Mouse (Mus musculus) embryonic facial prominence, embryonic 10.5 days (tissue): Measurements from ENCODE around the gene Dnajc2. TPM values are rescaled to one million over a fixed set of nuclear protein-coding genes. Genes with fewer than 3 reads are reported as not detected.

ENCODE experiments used
- DNase-seq: peaks from one replicate; pipeline ENCODE4 v3.0.0-alpha.2; 2017; ENCODE audit warnings: low spot score
- H3K27ac ChIP-seq: fragments of 300-500 bp; sonication (generic); replicated peaks from 2 replicates; pipeline ENCODE4 v1.5.1; 2016; ENCODE audit warnings: mild to moderate bottlenecking
- H3K27me3 ChIP-seq: fragments of 300-500 bp; sonication (generic); replicated peaks from 2 replicates; pipeline ENCODE4 v1.6.1; 2016; ENCODE audit warnings: low read depth, mild to moderate bottlenecking; ENCODE audit not compliant: poor library complexity, severe bottlenecking
- H3K36me3 ChIP-seq: fragments of 300-500 bp; sonication (generic); replicated peaks from 2 replicates; pipeline ENCODE4 v1.6.1; 2016; ENCODE audit warnings: mild to moderate bottlenecking, moderate library complexity
- H3K4me1 ChIP-seq: fragments of 300-500 bp; sonication (generic); 2 replicates; pipeline ENCODE4 v1.6.1; 2016
- H3K4me3 ChIP-seq: fragments of 300-500 bp; sonication (generic); 2 replicates; pipeline ENCODE4 v1.5.1; 2016; ENCODE audit warnings: mild to moderate bottlenecking, moderate library complexity
- H3K9me3 ChIP-seq: fragments of 300-500 bp; sonication (generic); 2 replicates; pipeline ENCODE4 v1.6.1; 2016; ENCODE audit warnings: mild to moderate bottlenecking
- WGBS: fragments of 180-500 bp; shearing (Covaris S2); methylation state at CpG from one replicate; pipeline ENCODE4 v1.1.7; 2016; 5-methylcytosine and 5-hydroxymethylcytosine counted together
- polyA plus RNA-seq: library from polyadenylated mRNA; unstranded; fragments of >200 nt; fragmentation: Nextera tagmentation; extraction: Ambion mirVana; gene quantifications from 2 replicates; pipeline ENCODE4 v1.2.1, GENCODE M21; 2016

Dnajc2 gene
- polyA plus RNA-seq, 1 experiment from 2014 or later = 96.8 TPM

DNA sequence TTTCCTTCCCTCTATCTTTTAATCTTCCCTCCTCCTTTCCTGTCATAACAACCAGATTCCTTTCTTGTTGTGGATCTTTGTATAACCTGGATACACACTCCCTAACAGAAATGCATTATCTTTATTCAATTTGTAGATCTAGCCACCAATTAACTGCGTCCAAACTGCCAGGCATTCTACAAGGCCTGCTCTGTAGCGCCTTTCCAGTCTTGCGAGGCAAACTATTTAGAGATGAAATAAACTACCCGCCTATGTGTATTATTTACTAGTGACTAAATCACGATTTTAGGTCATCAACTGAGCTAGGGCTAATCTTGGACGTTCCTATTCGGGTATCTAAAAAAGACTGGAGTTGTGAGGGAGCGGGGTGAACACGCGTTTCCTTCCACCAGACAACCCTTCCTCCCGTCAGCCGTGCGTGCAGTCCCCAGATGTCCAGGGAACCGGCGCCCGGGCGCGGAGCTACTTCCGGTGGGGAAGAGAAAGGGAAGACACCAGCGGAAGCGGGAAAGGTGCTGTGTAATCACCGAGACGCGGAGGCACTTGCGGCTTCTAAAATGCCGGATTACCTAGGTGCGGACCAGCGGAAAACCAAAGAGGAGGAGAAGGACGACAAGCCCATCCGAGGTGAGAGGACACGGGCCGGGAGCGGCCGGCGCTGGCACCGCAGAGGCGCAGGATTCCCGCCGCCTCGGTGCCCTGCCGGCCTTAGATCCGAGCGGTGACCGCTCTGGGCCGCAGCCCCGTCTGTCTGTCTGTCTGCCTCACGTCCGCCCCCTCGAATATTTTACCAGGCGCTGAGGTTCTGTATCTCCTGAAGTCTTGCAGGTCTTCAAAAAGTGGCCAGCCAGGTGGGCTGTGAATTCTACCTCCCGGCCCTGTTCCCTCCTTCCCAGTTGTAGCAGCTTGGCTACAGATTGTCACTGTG is 1.5 kb upstream of the Dnajc2 start:
- H3K27ac ChIP-seq = peak overlapping the region; percentile 94
- peaks cover 42% of the 10 kb centered on the region for H3K36me3 ChIP-seq
- H3K4me1 ChIP-seq = peaks cover 36% of the 10 kb centered on the region
- H3K9me3 ChIP-seq = no peaks in the 10 kb centered on the region
- H3K27me3 ChIP-seq = no peaks in the 10 kb centered on the region
- H3K4me3 ChIP-seq = peak overlapping the region; percentile 97
- WGBS = 2% methylated on average over 51 of the region's 51 CpGs
- peak; percentile 95 for DNase-seq

DNA sequence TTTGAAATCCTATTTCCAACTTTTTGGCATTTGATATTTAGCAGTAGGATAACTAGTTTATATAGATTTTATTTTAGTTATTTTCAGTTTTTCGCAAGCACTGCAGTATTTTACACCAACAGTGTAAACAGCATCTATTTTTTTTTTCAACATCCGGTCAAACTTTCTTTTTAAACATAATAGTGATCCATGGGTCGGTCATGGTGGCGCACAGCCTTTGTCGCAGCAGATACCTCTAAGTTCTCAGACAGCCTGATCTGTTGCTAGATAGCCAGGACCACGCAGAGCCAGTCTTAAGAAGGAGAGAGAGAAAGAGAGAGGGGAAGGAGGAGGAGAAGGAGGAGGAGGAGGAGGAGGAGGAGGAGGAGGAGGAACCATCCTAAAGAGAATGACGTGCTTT is 725 bp upstream of the Dnajc2 start:
- 75% methylated on average over 7 of the region's 7 CpGs for WGBS
- DNase-seq = no peak
- peaks cover 43% of the 10 kb centered on the region for H3K36me3 ChIP-seq
- H3K4me1 ChIP-seq = peaks cover 36% of the 10 kb centered on the region
- H3K4me3 ChIP-seq = peak overlapping the region; percentile 97
- H3K27me3 ChIP-seq = no peaks in the 10 kb centered on the region
- H3K9me3 ChIP-seq = no peaks in the 10 kb centered on the region
- peak overlapping the region; percentile 94 for H3K27ac ChIP-seq

GRCm38 (mm10) chr5:21784161-21785052 is 644 bp downstream of the Dnajc2 start:
- Histone ChIP-seq H3K4me1 (peaks cover 35% of the 10 kb centered on the region), H3K9me3 (no peaks in the 10 kb centered on the region), H3K27ac (peak overlapping the region; percentile 90), H3K4me3 (peak overlapping the region; percentile 97), H3K36me3 (peaks cover 51% of the 10 kb centered on the region), H3K27me3 (no peaks in the 10 kb centered on the region)
- under 1% methylated on average over 51 of the region's 51 CpGs for WGBS
- peak; percentile 29 for DNase-seq

DNA sequence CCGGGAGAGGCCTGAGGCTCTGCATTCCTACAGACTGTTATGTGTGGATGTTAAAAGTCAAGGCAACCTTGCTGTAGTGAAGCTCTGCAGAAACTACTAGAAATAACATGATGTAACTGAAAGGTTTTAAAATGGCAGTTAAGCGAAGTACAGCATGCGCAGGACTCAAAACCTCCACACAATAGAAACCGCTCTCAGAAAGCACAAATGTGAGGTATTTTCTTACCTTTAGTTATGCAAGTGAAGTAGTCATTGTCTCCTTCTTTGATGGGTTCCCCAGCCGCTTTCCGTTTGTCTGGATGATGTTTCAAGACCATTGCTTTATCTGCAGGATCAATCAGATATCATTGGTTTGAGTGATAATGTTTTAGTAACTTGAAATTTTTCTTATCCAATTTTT is 8.6 kb downstream of the Dnajc2 start:
- 95% methylated on average over 6 of the region's 6 CpGs for WGBS
- no peaks in the 10 kb centered on the region for H3K4me1 ChIP-seq
- H3K9me3 ChIP-seq = no peaks in the 10 kb centered on the region
- no peak for DNase-seq
- H3K27me3 ChIP-seq = no peaks in the 10 kb centered on the region
- H3K27ac ChIP-seq = no peak overlapping the region
- H3K4me3 ChIP-seq = no peak overlapping the region
- peaks cover 87% of the 10 kb centered on the region for H3K36me3 ChIP-seq

GRCm38 (mm10) chr5:21769841-21770240 is 15.2 kb downstream of the Dnajc2 start:
- Histone ChIP-seq H3K27ac (no peak overlapping the region), H3K27me3 (no peaks in the 10 kb centered on the region), H3K4me3 (no peak overlapping the region), H3K36me3 (peaks cover 82% of the 10 kb centered on the region), H3K9me3 (no peaks in the 10 kb centered on the region), H3K4me1 (no peaks in the 10 kb centered on the region)
- no peak for DNase-seq
- WGBS = 95% methylated on average over 6 of the region's 6 CpGs

DNA sequence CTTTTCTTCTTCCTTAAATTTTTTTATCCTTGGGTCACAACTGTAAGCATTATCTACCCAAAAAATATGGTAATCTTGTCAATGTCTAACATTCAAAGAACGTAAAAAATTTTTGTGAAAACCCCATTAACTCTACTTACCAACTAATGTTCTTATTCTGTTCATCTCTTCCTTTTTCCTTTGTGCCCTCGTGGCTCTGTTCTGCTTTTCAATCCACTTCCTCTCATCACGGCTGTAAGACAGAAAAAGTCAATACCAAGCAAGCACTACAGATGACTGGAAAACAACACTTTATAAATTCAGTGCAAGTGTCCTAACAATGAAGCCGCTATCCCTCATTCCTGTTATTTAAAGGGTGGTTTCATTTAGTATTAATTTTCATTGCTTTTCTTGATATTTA is 16.5 kb downstream of the Dnajc2 start:
- WGBS = 90% methylated on average over 4 of the region's 4 CpGs
- peaks cover 82% of the 10 kb centered on the region for H3K36me3 ChIP-seq
- H3K9me3 ChIP-seq = no peaks in the 10 kb centered on the region

GRCm38 (mm10) chr5:21745966-21746365 is 39.1 kb downstream of the Dnajc2 start:
- no peak for DNase-seq
- Histone ChIP-seq H3K36me3 (peaks cover 100% of the 10 kb centered on the region), H3K27me3 (no peaks in the 10 kb centered on the region), H3K4me1 (no peaks in the 10 kb centered on the region), H3K9me3 (no peaks in the 10 kb centered on the region), H3K27ac (no peak overlapping the region), H3K4me3 (no peak overlapping the region)
- WGBS = 94% methylated on average over 8 of the region's 8 CpGs

More for the DNA sequence above, 16.5 kb downstream of the Dnajc2 start:
- Histone ChIP-seq H3K27ac (no peak overlapping the region), H3K4me3 (no peak overlapping the region), H3K27me3 (no peaks in the 10 kb centered on the region), H3K4me1 (no peaks in the 10 kb centered on the region)
- DNase-seq = no peak

- Histone ChIP-seq H3K4me3 (no peak overlapping the region), H3K36me3 (peaks cover 100% of the 10 kb centered on the region), H3K4me1 (no peaks in the 10 kb centered on the region), H3K27ac (no peak overlapping the region), H3K9me3 (no peaks in the 10 kb centered on the region), H3K27me3 (no peaks in the 10 kb centered on the region)
- no peak for DNase-seq
Observed at GRCm38 (mm10) chr5:21744651-21745050, 40.4 kb downstream of the Dnajc2 start.

DNA sequence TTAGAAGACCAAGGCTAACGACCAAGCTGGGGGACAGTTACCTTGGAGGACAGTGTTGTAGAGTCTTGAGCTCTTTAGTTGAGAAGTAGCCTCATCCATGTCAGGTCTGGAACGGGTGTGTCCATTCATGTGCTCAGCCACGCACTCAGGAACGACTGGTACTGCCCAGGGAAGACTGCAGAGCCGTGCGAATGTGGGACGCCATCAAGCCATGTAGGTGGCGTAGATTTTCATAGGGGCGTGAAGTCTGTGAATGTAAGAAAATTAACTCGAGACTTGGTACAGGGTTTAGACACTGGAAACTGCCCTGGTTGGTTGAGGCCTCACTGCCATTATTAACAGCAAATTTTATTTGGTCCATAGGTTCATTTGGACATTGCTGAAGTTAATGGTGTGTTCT is 41.4 kb downstream of the Dnajc2 start:
- 95% methylated on average over 10 of the region's 10 CpGs for WGBS
- Histone ChIP-seq H3K36me3 (peaks cover 100% of the 10 kb centered on the region), H3K4me3 (no peak overlapping the region), H3K4me1 (no peaks in the 10 kb centered on the region), H3K27me3 (no peaks in the 10 kb centered on the region), H3K27ac (no peak overlapping the region), H3K9me3 (no peaks in the 10 kb centered on the region)
- no peak for DNase-seq

DNA sequence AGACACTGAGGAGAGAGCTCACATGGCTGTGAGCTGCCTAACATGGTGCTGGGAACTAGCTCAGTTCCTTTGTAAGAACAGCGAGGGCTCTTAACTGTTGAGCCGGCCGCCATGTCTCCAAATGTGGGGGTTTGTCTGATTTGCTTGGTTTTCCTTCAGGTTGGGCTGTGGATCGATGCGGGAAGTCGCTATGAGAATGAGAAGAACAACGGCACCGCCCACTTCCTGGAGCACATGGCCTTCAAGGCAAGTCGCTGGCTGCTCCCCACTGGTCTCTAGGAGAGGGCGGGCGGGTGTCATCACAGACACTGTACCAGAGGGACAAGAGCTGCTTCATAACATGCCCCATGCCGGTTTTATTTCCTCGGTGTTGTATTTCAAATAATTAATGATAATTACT is 45.2 kb downstream of the Dnajc2 start:
- Histone ChIP-seq H3K4me1 (peaks cover 10% of the 10 kb centered on the region), H3K36me3 (peaks cover 65% of the 10 kb centered on the region), H3K4me3 (no peak overlapping the region), H3K27ac (no peak overlapping the region), H3K9me3 (no peaks in the 10 kb centered on the region), H3K27me3 (no peaks in the 10 kb centered on the region)
- DNase-seq = no peak
- 91% methylated on average over 13 of the region's 13 CpGs for WGBS

GRCm38 (mm10) chr5:21739120-21739519 is 45.9 kb downstream of the Dnajc2 start:
- no peak for DNase-seq
- peaks cover 10% of the 10 kb centered on the region for H3K4me1 ChIP-seq
- H3K27me3 ChIP-seq = no peaks in the 10 kb centered on the region
- WGBS = 93% methylated on average over 11 of the region's 11 CpGs
- no peaks in the 10 kb centered on the region for H3K9me3 ChIP-seq
- H3K4me3 ChIP-seq = no peak overlapping the region
- no peak overlapping the region for H3K27ac ChIP-seq
- H3K36me3 ChIP-seq = peaks cover 57% of the 10 kb centered on the region

DNA sequence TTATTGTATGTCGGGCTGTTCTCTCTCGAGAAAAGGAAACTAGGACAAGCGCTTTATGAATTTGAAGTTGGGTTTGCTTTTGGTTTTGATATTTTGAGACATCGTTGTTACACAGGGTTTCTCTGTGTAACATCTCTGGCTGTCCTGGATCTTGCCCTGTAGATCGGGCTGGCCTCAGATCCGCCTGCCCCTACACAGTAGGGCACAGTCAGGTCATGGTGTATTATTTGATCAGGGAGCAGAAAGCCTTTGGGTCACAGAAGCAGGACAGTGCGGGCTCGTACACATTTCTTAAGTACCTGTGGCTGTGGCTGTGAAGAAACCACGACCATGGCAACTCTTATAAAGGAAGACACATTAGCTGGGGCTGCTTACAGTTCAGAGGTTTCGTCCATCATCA is 47.4 kb downstream of the Dnajc2 start:
- Histone ChIP-seq H3K9me3 (no peaks in the 10 kb centered on the region), H3K27me3 (no peaks in the 10 kb centered on the region), H3K4me1 (peaks cover 17% of the 10 kb centered on the region), H3K27ac (peak overlapping the region; percentile 97), H3K36me3 (peaks cover 42% of the 10 kb centered on the region), H3K4me3 (peak overlapping the region; percentile 96)
- no peak for DNase-seq
- WGBS = 34% methylated on average over 10 of the region's 10 CpGs
